Mouse (Mus musculus) E14TG2a.4 (cell line): Measurements from ENCODE around the gene Sox5.

Source experiments
- CTCF ChIP-seq: conservative IDR thresholded peaks from 2 replicates; pipeline ENCODE4 v1.5.1; 2014; ENCODE audit warnings: low read length
- NANOG ChIP-seq: IDR thresholded peaks from 2 replicates; pipeline ENCODE4 v1.6.1; 2014; ENCODE audit warnings: borderline replicate concordance, low read length, mixed read lengths
- POU5F1 ChIP-seq: IDR thresholded peaks from 2 replicates; pipeline ENCODE4 v1.6.1; 2014; ENCODE audit warnings: low read length, borderline replicate concordance

GRCm38 (mm10) chr6:144663516-144664074, 118.2 kb downstream of the Sox5 start:
- TF ChIP-seq CTCF, result no peak
- TF ChIP-seq POU5F1, result no peak
- no peak for TF ChIP-seq NANOG
